Mouse (Mus musculus): ENCODE measurements around the gene Ism2. TPM values are rescaled to one million over a fixed set of nuclear protein-coding genes. Genes with fewer than 3 reads are reported as not detected.

Gene Ism2
- polyA plus RNA-seq, 1 experiment: not detected

GRCm38 (mm10) chr12:87305767-87306583 is 6.5 kb upstream of the Ism2 start:
- TF ChIP-seq GATA1 (IDR thresholded peaks at IDR 0.05; ENCODE audit: low read length): no peak

DNA sequence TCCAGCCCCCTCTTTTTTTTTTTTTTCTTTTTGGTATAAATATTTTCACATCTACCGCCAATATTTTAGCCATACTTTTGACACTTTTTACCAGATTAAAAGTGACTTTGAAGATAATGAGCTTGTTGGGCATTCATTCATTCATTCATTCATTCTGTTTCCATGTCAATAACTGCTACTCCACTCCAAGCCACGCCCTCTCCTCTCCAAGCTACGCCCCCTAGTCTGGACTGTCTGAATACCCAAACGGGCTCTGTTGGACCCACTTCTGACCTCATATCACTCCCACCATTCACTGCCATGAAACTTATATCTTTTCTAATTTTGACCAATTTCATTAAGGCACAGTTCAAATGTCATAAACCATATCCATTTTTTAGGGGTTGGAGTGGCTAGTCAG is 1.7 kb upstream of the Ism2 start:
- TF ChIP-seq GATA1 (IDR thresholded peaks at IDR 0.05; ENCODE audit: low read length): no peak

DNA sequence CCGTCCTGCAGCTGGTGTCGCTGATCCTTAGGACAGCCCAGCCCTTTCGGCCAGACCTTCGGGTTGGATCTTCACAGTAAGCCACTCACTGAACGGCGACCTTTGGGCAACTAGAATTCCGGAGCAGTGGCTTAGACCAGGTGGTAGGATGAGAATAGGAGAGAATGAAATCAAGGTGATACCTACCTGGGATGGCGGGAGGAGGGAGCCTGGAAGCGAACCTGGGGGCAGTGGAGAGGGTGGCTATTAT is 861 bp upstream of the Ism2 start:
- no peak for TF ChIP-seq GATA1 (IDR thresholded peaks at IDR 0.05; ENCODE audit: low read length)

GRCm38 (mm10) chr12:87299037-87299656 is 358 bp downstream of the Ism2 start:
- TF ChIP-seq GATA1 (IDR thresholded peaks at IDR 0.05; ENCODE audit: low read length): no peak

DNA sequence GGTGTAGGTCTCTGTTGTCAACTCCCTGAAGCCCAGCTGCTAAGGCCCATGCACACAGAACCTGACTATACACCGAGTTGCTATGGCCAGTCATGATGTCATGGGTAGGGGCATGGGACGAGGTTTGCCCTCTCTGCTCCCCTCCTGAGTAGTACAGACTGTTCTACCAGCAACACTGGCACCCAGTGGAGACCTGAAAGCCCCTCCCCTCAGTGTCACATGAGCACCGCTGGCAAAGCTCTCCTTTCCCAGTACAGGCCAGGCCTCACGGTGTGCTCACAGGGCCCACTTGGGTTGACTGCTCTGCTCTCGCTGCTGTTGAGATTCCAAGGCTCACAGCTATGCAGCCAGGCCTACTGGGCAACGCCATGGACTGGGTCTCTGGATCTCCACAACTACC is 5.6 kb downstream of the Ism2 start:
- TF ChIP-seq GATA1 (IDR thresholded peaks at IDR 0.05; ENCODE audit: low read length): no peak

DNA sequence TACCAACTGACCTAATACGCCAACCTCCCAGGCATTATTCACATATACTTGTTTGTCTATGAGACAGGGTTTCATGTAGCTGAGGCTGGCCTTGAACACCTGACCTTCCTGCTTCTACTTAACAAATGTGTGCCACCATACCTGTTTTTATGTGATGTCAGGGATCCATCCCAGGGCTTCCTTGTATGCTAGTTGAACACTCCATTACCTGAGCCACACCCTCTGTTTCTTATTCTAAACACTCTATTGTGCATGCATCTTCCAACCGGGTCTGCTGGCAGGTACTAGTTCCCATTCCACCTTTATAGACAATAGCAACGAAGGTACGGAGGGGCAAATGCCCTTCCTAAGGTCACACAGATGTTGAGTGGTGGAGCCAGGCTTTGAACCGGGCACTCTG is 10.4 kb downstream of the Ism2 start:
- TF ChIP-seq GATA1 (IDR thresholded peaks at IDR 0.05; ENCODE audit: low read length): no peak

GRCm38 (mm10) chr12:87284726-87285125 is 14.8 kb downstream of the Ism2 start:
- TF ChIP-seq GATA1 (IDR thresholded peaks at IDR 0.05; ENCODE audit: low read length): no peak

DNA sequence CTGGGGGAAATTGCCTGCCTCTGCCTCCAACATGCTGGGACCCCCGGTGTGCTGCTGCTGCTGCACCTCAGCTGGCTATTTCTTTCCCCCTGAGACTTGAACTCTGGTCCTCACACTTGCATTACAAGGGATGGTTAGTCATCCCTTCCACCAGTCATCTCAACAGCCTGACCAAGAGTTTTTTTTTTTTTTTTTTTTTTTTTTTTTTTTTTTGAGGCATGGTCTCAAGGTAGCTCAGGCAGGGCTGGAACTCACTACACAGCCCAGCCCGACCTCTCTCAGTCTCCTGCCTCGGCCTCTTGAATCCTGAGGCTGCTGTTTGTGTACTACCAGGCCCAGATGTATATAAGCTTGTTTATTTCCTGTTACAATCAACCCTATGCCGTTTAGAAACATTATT is 15.2 kb downstream of the Ism2 start:
- TF ChIP-seq GATA1 (IDR thresholded peaks at IDR 0.05; ENCODE audit: low read length): no peak

DNA sequence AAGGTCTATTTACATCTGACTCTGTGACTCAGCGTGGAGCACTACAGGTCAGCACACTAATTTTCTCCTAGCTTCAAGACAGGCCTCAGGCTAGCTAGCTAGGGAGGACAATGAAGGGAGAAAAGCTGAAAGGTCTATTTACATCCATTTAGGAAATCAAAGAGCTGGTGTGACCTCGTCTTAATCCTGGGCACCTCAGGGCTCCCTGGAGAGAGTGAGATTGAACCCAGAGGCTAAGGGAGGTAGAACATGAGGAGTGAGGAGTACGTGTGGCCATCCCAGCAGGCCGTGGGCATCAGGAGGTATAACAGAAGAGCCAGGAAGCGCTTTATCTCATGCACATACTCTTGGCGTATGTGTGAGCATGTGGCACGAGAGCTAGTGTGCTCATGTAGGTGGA is 15.8 kb downstream of the Ism2 start:
- no peak for TF ChIP-seq GATA1 (IDR thresholded peaks at IDR 0.05; ENCODE audit: low read length)

DNA sequence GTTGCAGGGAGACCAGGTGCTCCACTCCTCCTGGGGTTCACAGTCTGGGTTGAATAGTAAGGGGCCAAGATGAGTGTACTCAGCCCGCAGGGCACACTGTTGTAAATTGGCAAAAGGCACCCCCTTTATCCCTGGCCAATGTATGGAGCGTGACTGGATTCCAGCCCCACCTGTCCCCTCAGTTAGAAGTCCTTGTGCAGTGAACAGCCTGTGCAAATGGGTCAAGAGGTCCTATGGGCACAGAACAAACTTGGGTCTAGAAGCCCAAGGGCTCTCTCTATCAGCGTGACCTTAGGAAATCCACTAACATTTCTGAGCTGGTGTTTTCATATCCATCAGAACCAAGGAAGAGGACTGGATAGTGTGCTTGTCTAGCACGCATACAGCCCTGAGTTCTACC is 16.8 kb downstream of the Ism2 start:
- TF ChIP-seq GATA1 (IDR thresholded peaks at IDR 0.05; ENCODE audit: low read length): no peak

DNA sequence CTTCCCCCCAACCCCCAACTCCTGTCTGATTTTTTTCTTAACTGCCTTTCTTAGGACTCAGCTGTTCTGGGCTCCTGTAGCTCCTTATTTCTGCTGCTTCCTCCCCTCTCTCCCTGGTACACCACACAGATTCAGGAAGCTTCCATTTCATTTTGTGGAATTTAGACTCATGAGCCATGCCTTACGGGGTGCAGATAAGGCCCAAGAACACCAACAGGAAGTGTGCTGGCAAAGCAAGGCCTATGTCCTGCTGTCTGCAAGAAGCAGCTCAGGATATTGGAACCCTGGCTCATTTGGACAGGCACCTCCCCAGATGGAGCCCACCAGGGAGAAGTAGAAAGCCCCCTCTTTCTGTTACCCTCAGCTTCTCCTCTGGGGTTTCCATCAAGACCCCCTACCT is 17.7 kb downstream of the Ism2 start:
- no peak for TF ChIP-seq GATA1 (IDR thresholded peaks at IDR 0.05; ENCODE audit: low read length)

- no peak for TF ChIP-seq GATA1 (IDR thresholded peaks at IDR 0.05; ENCODE audit: low read length)
These were observed 19.6 kb downstream of the Ism2 start for GRCm38 (mm10) chr12:87279879-87280278.

GRCm38 (mm10) chr12:87279350-87279749 is 20.2 kb downstream of the Ism2 start:
- no peak for TF ChIP-seq GATA1 (IDR thresholded peaks at IDR 0.05; ENCODE audit: low read length)

- TF ChIP-seq GATA1 (IDR thresholded peaks at IDR 0.05; ENCODE audit: low read length): no peak
These were observed 21.3 kb downstream of the Ism2 start for GRCm38 (mm10) chr12:87278118-87278730.

DNA sequence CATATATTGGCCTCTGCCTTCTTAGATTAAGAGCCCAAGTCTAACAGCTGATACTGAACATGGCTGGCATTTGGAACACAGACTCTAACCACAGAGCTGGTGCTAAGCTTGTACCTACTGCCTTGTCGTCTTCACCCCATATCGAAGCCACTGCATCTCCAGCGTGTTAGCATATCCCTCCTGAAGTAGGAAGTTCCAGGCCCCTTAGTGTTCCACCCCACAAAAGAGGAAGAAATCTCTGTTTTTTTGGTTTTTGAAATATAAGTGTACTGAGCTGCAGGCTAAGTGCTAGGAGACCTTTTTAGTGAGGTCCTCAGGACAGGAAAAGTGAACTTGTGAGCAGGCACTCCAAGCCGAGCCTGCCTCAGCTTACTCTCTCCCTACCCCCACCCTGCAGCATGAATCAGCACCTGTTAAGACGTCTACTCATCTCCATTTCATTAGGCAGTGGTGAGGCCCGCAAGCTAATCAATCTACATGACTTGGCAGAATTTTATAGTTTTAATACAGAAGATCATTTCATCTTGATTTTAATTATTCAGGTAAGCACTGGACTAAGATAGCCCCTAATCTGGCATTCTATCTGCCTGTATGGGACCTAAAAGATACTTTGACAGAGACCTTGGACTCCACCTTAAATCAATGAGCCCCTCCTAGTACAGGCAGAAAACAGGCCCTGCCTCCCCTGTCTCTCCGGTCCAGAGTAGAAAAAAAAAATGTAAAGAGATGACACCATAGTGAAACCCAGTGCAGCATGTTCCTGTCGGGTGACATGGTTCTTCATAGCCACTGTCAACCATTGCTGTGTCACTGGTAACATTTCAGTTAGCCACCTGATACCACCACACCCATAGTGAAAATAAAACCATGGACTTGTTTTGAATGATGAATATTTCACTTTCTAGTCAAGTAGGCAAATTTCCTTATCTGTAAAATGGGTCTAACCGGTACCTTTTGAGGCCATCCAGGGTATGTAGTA is 24.4 kb downstream of the Ism2 start:
- no peak for TF ChIP-seq GATA1 (IDR thresholded peaks at IDR 0.05; ENCODE audit: low read length)

GRCm38 (mm10) chr12:87267682-87268081 is 31.8 kb downstream of the Ism2 start:
- TF ChIP-seq GATA1 (IDR thresholded peaks at IDR 0.05; ENCODE audit: low read length): no peak

Data from G1E-ER4 (cell line).